Mouse (Mus musculus) testis, adult 2 months (tissue): ENCODE measurements at regions not wholly inside any gene's neighbourhood (a gene's known extent, or its start where the extent isn't known, plus 50 kb on each side); places are given as distances from the start of the nearest gene placed in this dataset.

Experiments
- CTCF ChIP-seq: fragments of 200-500 bp; IDR thresholded peaks from 2 replicates; pipeline ENCODE4 v1.5.1; 2012; ENCODE audit warnings: low read depth, mild to moderate bottlenecking, inconsistent platforms, low read length, moderate library complexity; ENCODE audit not compliant: control insufficient read depth, insufficient read depth, insufficient replicate concordance
- POLR2A ChIP-seq: fragments of 200-500 bp; IDR thresholded peaks from 2 replicates; pipeline ENCODE4 v1.6.1; 2012; ENCODE audit warnings: low read depth, mild to moderate bottlenecking, inconsistent platforms, low read length, moderate library complexity; ENCODE audit not compliant: control insufficient read depth

GRCm38 (mm10) chr3:147153456-147153855, 301.3 kb downstream of the Ttll7 start:
- TF ChIP-seq POLR2A (no peak), CTCF (no peak)
